Mouse (Mus musculus) neural tube, embryonic 14.5 days (tissue): ENCODE measurements around the gene Cyp4a12a. TPM values are rescaled to one million over a fixed set of nuclear protein-coding genes. Genes with fewer than 3 reads are reported as not detected.
"Not testable (repeated sequence)": the region's sequence is repeated elsewhere in the genome, so short reads cannot be mapped to it uniquely, and the experiment has no call there.

Source experiments
- ATAC-seq: fragments of 200-750 bp; cut with Nextera tagmentation; 2 replicates; pipeline ENCODE4 v1.8.0; 2017; ENCODE audit warnings: low read depth, mild to moderate bottlenecking, moderate TSS enrichment, moderate library complexity
- H3K27ac ChIP-seq: fragments of 300-500 bp; sonication (generic); 2 replicates; pipeline ENCODE4 v1.5.1; 2014; ENCODE audit warnings: low read depth, mild to moderate bottlenecking, control low read depth, low read length, moderate library complexity, mixed read lengths
- H3K27me3 ChIP-seq: fragments of 300-500 bp; sonication (generic); 2 replicates; pipeline ENCODE4 v1.6.1; 2014; ENCODE audit warnings: low read length; ENCODE audit not compliant: control insufficient read depth, insufficient read depth
- H3K36me3 ChIP-seq: fragments of 300-500 bp; sonication (generic); 2 replicates; pipeline ENCODE4 v1.6.1; 2014; ENCODE audit warnings: low read length, mixed read lengths; ENCODE audit not compliant: control insufficient read depth, insufficient read depth
- H3K4me1 ChIP-seq: fragments of 300-500 bp; sonication (generic); 2 replicates; pipeline ENCODE4 v1.6.1; 2014; ENCODE audit warnings: low read length; ENCODE audit not compliant: control insufficient read depth, insufficient read depth
- H3K4me2 ChIP-seq: fragments of 300-500 bp; sonication (generic); 2 replicates; pipeline ENCODE4 v1.6.1; 2014; ENCODE audit warnings: mild to moderate bottlenecking, low read depth, low read length, control low read depth
- H3K4me3 ChIP-seq: fragments of 300-500 bp; sonication (generic); 2 replicates; pipeline ENCODE4 v1.5.1; 2014; ENCODE audit warnings: low read depth, low read length, control low read depth, mixed read lengths
- H3K9ac ChIP-seq: fragments of 300-500 bp; sonication (generic); replicated peaks from 2 replicates; pipeline ENCODE4 v1.6.1; 2014; ENCODE audit warnings: low read depth, mild to moderate bottlenecking, control low read depth, low read length, mixed read lengths
- H3K9me3 ChIP-seq: fragments of 300-500 bp; sonication (generic); 2 replicates; pipeline ENCODE4 v1.6.1; 2016; ENCODE audit warnings: low read length; ENCODE audit not compliant: control insufficient read depth
- WGBS: fragments of 180-500 bp; shearing (Covaris S2); extraction: QIAGEN DNeasy Blood & Tissue Kit; methylation state at CpG from one replicate; pipeline ENCODE4 v1.1.7; 2014; 5-methylcytosine and 5-hydroxymethylcytosine counted together
- polyA plus RNA-seq: library from polyadenylated mRNA; unstranded; fragments of >200 nt; fragmentation: Nextera tagmentation; extraction: Ambion mirVana; gene quantifications from 2 replicates; pipeline ENCODE4 v1.2.1, GENCODE M21; 2014

The Cyp4a12a gene
- not detected in 2 replicates for polyA plus RNA-seq

DNA sequence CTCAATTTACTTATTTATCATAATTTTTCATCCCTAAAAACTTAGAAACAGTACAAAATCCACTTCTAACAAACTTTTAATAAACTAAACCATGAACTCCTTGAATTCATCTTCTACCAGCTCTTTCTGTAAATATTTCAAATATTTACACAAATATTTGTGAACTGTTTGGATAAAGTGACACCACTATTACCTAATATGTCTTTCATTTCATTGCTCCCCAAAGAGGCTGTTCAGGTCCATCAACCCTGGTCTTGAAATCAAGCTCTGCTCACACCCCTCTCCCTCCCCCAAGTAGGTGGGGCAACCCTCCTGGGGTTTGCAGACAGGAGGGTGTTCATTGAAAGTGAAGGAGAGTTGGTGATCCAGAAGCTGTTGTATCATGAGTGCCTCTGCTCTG is at the start of gene Cyp4a12a:
TSS of gene Cyp4a12a (plus strand) at position 301 of the 400 bp plus-strand sequence.
- H3K27me3 ChIP-seq, H3K4me2 ChIP-seq, ATAC-seq, H3K36me3 ChIP-seq, H3K9ac ChIP-seq, H3K9me3 ChIP-seq, H3K4me1 ChIP-seq, H3K4me3 ChIP-seq, H3K27ac ChIP-seq: not testable (repeated sequence)

DNA sequence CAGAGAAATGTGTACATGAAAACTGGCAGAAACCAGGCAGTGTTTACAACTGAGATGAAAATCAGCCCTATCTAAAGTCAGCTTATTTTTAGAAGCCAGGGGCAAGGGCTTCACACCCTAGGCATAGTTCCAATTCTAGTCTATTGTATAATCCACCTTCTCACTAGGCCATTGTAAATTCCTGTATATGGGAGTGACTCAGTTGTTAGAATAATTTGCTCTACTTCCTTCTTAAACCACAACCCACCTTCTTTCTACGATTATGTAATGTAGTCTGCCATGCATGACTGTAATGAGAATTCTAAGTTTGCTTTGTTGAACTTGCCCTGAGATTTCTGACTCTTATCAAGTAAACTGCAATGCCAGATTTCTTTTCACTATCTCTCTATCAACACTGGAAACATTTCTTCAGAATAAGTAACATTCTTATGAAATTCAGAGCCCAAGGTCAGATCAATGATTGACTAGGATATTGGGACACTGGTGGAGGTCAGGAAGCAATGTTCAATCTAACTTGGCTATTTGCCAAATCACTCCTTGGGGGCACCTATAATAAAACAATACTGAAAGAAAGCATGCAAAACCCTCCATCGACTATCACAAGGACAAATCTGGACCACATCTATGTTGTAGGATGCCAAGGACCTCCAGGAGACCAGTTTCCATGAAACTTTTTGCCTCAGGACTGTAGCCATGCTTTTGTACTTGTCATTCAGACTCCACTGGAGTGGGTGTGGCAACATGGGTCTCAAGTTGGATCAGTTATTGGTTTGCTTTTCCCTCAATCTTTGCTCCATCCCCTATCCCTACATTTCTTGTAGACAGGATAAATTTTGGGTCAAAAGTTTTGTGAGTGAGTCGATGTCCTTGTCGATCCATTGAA is 33.9 kb upstream of the Cyp4a12a start:
- H3K9ac ChIP-seq, H3K4me2 ChIP-seq, H3K36me3 ChIP-seq, H3K4me3 ChIP-seq, H3K27me3 ChIP-seq, H3K4me1 ChIP-seq, ATAC-seq, H3K9me3 ChIP-seq, H3K27ac ChIP-seq: not testable (repeated sequence)
- 84% methylated on average over 3 of the region's 4 CpGs for WGBS

DNA sequence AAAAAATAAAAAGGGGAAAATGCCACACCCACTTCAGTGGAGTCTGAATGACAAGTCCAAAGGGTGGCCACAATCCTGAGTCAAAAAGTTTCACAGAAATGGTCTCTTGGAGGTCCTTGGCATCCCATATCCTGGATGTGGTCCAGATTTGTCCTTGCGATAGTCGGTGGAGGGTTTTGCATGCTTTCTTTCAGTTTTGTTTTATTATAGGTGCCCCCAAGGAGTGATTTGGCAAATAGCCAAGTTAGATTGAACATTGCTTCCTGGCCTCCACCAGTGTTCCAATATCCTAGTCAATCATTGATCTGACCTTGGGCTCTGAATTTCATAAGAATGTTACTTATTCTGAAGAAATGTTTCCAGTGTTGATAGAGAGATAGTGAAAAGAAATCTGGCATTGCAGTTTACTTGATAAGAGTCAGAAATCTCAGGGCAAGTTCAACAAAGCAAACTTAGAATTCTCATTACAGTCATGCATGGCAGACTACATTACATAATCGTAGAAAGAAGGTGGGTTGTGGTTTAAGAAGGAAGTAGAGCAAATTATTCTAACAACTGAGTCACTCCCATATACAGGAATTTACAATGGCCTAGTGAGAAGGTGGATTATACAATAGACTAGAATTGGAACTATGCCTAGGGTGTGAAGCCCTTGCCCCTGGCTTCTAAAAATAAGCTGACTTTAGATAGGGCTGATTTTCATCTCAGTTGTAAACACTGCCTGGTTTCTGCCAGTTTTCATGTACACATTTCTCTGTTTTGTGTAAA is 20.4 kb upstream of the Cyp4a12a start:
- not testable (repeated sequence) for ATAC-seq, H3K9ac ChIP-seq, H3K27me3 ChIP-seq, H3K4me3 ChIP-seq, H3K4me2 ChIP-seq, H3K27ac ChIP-seq, H3K4me1 ChIP-seq, H3K9me3 ChIP-seq, H3K36me3 ChIP-seq
- WGBS: 85% methylated on average over 2 of the region's 3 CpGs

DNA sequence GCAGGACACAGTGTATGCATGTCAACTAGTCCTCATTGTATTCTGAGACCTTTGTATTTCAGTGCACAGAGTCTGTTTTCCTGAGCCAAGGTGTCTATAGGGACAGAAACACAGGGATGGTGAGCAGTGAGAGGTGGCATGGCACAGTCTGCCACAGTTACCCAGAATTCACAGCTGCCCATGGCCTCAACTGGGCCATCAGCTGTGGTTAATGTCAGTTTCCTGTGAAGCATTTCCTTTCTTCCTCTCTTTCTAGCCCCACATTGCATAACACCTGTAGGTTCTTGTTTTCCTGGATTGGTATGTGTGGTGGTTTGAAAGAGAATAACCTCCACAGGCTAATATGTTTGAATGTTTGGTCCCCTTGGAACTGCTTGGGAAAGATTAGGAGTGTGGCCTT is 18.5 kb upstream of the Cyp4a12a start:
- Histone ChIP-seq H3K27ac (no peak overlapping the region), H3K36me3 (no peaks in the 10 kb centered on the region), H3K9me3 (no peaks in the 10 kb centered on the region), H3K4me3 (no peak overlapping the region), H3K4me1 (no peaks in the 10 kb centered on the region), H3K9ac (no peak overlapping the region), H3K27me3 (no peaks in the 10 kb centered on the region), H3K4me2 (peak overlapping the region; percentile 51; the same call in 1 of the 2 replicates)
- ATAC-seq: 0 out of 2 replicates have a peak, but pooled peaks have one; percentile 4

GRCm38 (mm10) chr4:115280779-115281178 is 18.1 kb upstream of the Cyp4a12a start:
- not testable (repeated sequence) for H3K27ac ChIP-seq, H3K9ac ChIP-seq, H3K9me3 ChIP-seq, H3K27me3 ChIP-seq, H3K4me1 ChIP-seq, H3K36me3 ChIP-seq
- peak; percentile 68; the same call in 1 of the 2 replicates for ATAC-seq
- Histone ChIP-seq H3K4me2 (peak overlapping the region; percentile 51), H3K4me3 (peak overlapping the region; percentile 32)
- WGBS: 12% methylated on average over 10 of the region's 10 CpGs

DNA sequence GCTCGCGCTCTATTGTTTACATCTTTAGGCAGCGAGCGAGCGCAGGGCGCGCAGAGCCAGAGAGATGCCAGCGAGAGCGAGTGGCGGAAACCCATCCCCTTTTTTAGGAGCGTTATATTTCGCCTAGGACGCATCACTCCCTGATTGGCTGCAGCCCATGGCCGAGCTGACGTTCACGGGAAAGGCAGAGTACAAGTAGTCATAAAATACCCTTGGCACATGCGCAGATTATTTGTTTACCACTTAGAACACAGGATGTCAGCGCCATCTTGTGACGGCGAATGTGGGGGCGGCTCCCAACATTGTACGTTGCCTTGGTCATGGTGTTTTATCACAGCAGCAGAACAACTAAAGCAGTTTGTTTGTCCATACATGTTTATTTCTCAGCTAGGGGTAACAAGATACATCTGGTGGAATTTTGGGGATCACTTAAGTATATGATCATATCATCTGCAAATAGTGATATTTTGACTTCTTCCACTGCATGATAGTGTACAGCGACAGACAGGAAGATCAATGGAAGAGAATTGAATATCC is 17.5 kb upstream of the Cyp4a12a start:
- not testable (repeated sequence) for H3K9ac ChIP-seq, H3K27me3 ChIP-seq, H3K36me3 ChIP-seq, H3K4me1 ChIP-seq, H3K9me3 ChIP-seq, H3K27ac ChIP-seq
- WGBS: 8% methylated on average over 18 of the region's 23 CpGs
- H3K4me3 ChIP-seq: peak overlapping the region; percentile 32
- peak overlapping the region; percentile 51 for H3K4me2 ChIP-seq
- ATAC-seq: peak; percentile 91

- not testable (repeated sequence) for H3K9me3 ChIP-seq, H3K27me3 ChIP-seq, H3K4me1 ChIP-seq, H3K4me3 ChIP-seq, H3K36me3 ChIP-seq, H3K27ac ChIP-seq, H3K4me2 ChIP-seq, H3K9ac ChIP-seq, ATAC-seq
Observed at GRCm38 (mm10) chr4:115325722-115326121, 26.9 kb downstream of the Cyp4a12a start.

GRCm38 (mm10) chr4:115365624-115366023 is 66.8 kb downstream of the Cyp4a12a start:
- 91% methylated on average over 3 of the region's 3 CpGs for WGBS
- not testable (repeated sequence) for H3K36me3 ChIP-seq

GRCm38 (mm10) chr4:115368067-115368466 is 69.2 kb downstream of the Cyp4a12a start:
- not testable (repeated sequence) for H3K27me3 ChIP-seq, H3K36me3 ChIP-seq, H3K4me1 ChIP-seq, H3K4me3 ChIP-seq, H3K9ac ChIP-seq, H3K9me3 ChIP-seq, ATAC-seq, H3K27ac ChIP-seq, H3K4me2 ChIP-seq

More at GRCm38 (mm10) chr4:115365624-115366023, 66.8 kb downstream of the Cyp4a12a start:
- not testable (repeated sequence) for H3K4me2 ChIP-seq, H3K4me3 ChIP-seq, H3K27ac ChIP-seq, H3K9me3 ChIP-seq, H3K9ac ChIP-seq, H3K4me1 ChIP-seq, ATAC-seq, H3K27me3 ChIP-seq
